Mouse (Mus musculus) MEL (cell line): Measurements from ENCODE around the gene Fam83d.
A peak's percentile ranks its signal among the peaks of the same experiment; 100 is the strongest.

Source experiments
- CTCF ChIP-seq, 3 experiments: IDR thresholded peaks in 2 of 3; conservative IDR thresholded peaks in 1 of 3; 2 replicates each; pipeline ENCODE4 v1.5.1; 2011 to 2012; ENCODE audit warnings: low read length in 3 of 3, low read depth in 2 of 3, mild to moderate bottlenecking in 2 of 3, improper control_type of control experiment in 1 of 3, inconsistent platforms in 1 of 3, mixed read lengths in 1 of 3, moderate library complexity in 1 of 3; ENCODE audit not compliant: control insufficient read depth in 1 of 3, insufficient read depth in 1 of 3, poor library complexity in 1 of 3, severe bottlenecking in 1 of 3
- USF1 ChIP-seq: IDR thresholded peaks from 2 replicates; pipeline ENCODE4 v1.6.1; 2014; ENCODE audit warnings: low read depth, mild to moderate bottlenecking, inconsistent platforms, low read length, improper control_type of control experiment, moderate library complexity

DNA sequence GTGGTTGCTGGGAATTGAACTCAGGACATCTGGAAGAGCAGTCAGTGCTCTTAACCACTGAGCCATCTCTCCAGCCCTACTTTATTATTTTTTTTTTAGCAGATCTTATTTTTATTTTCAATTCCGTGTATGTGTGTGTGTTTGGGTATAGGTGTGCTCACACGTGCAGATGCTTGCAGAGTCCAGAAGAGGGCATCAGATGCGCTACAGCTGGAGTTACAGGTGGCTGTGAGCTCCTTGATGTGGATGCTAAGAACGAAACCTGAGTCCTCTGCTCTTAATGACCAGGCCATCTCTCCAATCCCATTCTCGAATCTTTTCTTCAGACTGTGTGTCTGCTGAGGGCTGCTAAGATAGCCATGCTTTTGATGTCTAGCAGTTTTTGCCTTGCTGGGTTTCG is 41.6 kb upstream of the Fam83d start:
- peak in 2 of 3 experiments; percentile 14 to 21; a peak in 2 of 6 replicates for TF ChIP-seq CTCF (IDR thresholded peaks at IDR 0.05 in 2 of 3, conservative IDR thresholded peaks at IDR 0.05 in 1 of 3; ENCODE audit: control insufficient read depth in 1 of 3, insufficient read depth in 1 of 3, low read depth in 2 of 3, low read length in 3 of 3, poor library complexity in 1 of 3, severe bottlenecking in 1 of 3)
- TF ChIP-seq USF1: no peak
